Mouse (Mus musculus) brain, embryonic 14.5 days (tissue): ENCODE data around the gene Cacna1d. TPM values are rescaled to one million over a fixed set of nuclear protein-coding genes. Genes with fewer than 3 reads are reported as not detected.

Experiments used
- DNase-seq: peaks from one replicate; pipeline ENCODE4 v3.0.0-alpha.2; 2011; ENCODE audit warnings: low read depth
- CTCF ChIP-seq: fragments of 200-500 bp; IDR thresholded peaks from 2 replicates; pipeline ENCODE4 v1.5.1; 2012; ENCODE audit warnings: inconsistent platforms, mild to moderate bottlenecking, moderate library complexity, borderline replicate concordance; ENCODE audit not compliant: insufficient read depth, insufficient read length; ENCODE audit errors: extremely low read depth
- POLR2A ChIP-seq: fragments of 200-500 bp; IDR thresholded peaks from 2 replicates; pipeline ENCODE4 v1.6.1; 2012; ENCODE audit warnings: mild to moderate bottlenecking, inconsistent platforms, borderline replicate concordance; ENCODE audit not compliant: poor library complexity, insufficient read depth, insufficient read length, severe bottlenecking; ENCODE audit errors: extremely low read depth
- polyA plus RNA-seq: library from polyadenylated mRNA; depleted of rRNA; stranded (reverse); fragments of >200 nt; gene quantifications from 2 replicates; pipeline ENCODE4 v1.2.3, GENCODE M21; 2012

Gene Cacna1d
- polyA plus RNA-seq, 1 experiment = 34.7 TPM

GRCm38 (mm10) chr14:30166036-30166435 lies 325.2 kb downstream of the Cacna1d start:
- TF ChIP-seq POLR2A (no peak), CTCF (no peak)
- no peak for DNase-seq

GRCm38 (mm10) chr14:30163733-30164708 lies 327.2 kb downstream of the Cacna1d start:
- TF ChIP-seq CTCF = no peak
- no peak for TF ChIP-seq POLR2A
- peak; percentile 80 for DNase-seq

- TF ChIP-seq POLR2A (no peak), CTCF (no peak)
- DNase-seq = peak; percentile 60
Observed at GRCm38 (mm10) chr14:30147774-30148173, 343.5 kb downstream of the Cacna1d start.

- no peak for TF ChIP-seq POLR2A
- no peak for TF ChIP-seq CTCF
- DNase-seq = peak; percentile 15
Observed at GRCm38 (mm10) chr14:30138379-30138964, 352.8 kb downstream of the Cacna1d start.

- no peak for DNase-seq
- TF ChIP-seq POLR2A (no peak), CTCF (no peak)
Observed at GRCm38 (mm10) chr14:30137961-30138360, 353.3 kb downstream of the Cacna1d start.

- TF ChIP-seq CTCF (peak; percentile 96), POLR2A (no peak)
- DNase-seq = peak; percentile 90
Observed at GRCm38 (mm10) chr14:30136965-30137364, 354.3 kb downstream of the Cacna1d start.

- no peak for DNase-seq
- no peak for TF ChIP-seq POLR2A
- no peak for TF ChIP-seq CTCF
Observed at GRCm38 (mm10) chr14:30135351-30135750, 355.9 kb downstream of the Cacna1d start.

- TF ChIP-seq POLR2A (no peak), CTCF (peak; percentile 35; the same call in 1 of the 2 replicates)
- DNase-seq = peak; percentile 13
Observed at GRCm38 (mm10) chr14:30133684-30134083, 357.6 kb downstream of the Cacna1d start.

GRCm38 (mm10) chr14:30131256-30131655 lies 360.0 kb downstream of the Cacna1d start:
- DNase-seq = no peak
- TF ChIP-seq POLR2A = no peak
- no peak for TF ChIP-seq CTCF

GRCm38 (mm10) chr14:30130092-30130491 lies 361.2 kb downstream of the Cacna1d start:
- DNase-seq = no peak
- TF ChIP-seq POLR2A (no peak), CTCF (no peak)

- TF ChIP-seq CTCF = peak; percentile 63; the same call in 1 of the 2 replicates
- no peak for TF ChIP-seq POLR2A
- no peak for DNase-seq
Observed at GRCm38 (mm10) chr14:30129378-30129777, 361.9 kb downstream of the Cacna1d start.
